Mouse (Mus musculus) heart, postnatal 25 days (tissue): Measurements from ENCODE around the gene Pgpep1. TPM values are rescaled to one million over a fixed set of nuclear protein-coding genes. Genes with fewer than 3 reads are reported as not detected.

Source experiments
- DNase-seq: peaks from one replicate; pipeline ENCODE4 v3.0.0; 2022; ENCODE audit warnings: low spot score
- intact Hi-C: fragments of 180-260 bp; cut with DNase I; formaldehyde crosslinking; loops from one replicate; pipeline ENCODE4 v1.15.1; 2025
- total RNA-seq, 2 experiments: library from RNA; stranded (reverse); gene quantifications; 2 replicates each; pipeline ENCODE4 v1.2.3; 2021

Pgpep1 gene
- total RNA-seq, 2 experiments from 2014 or later, result 46.8 to 47.5 TPM

- DNase-seq, result no peak
- intact Hi-C loops, result no loop called here
These were observed 17.2 kb downstream of the Pgpep1 start for GRCm38 (mm10) chr8:70643019-70643418.

- intact Hi-C loops, result no loop called here
- DNase-seq, result no peak
These were observed 21.4 kb downstream of the Pgpep1 start for GRCm38 (mm10) chr8:70638752-70639151.

- no peak for DNase-seq
- intact Hi-C loops, result no loop called here
These were observed 23.4 kb downstream of the Pgpep1 start for GRCm38 (mm10) chr8:70636838-70637237.

- no peak for DNase-seq
- intact Hi-C loops, result no loop called here
These were observed 24.7 kb downstream of the Pgpep1 start for GRCm38 (mm10) chr8:70635527-70635926.

GRCm38 (mm10) chr8:70634066-70634465 lies 26.1 kb downstream of the Pgpep1 start:
- DNase-seq, result peak; percentile 74
- intact Hi-C loops, result no loop called here

GRCm38 (mm10) chr8:70632346-70632892 lies 27.8 kb downstream of the Pgpep1 start, which contains the start of gene Gdf15:
Gene Gdf15, minus strand, starts transcription at chr8:70632456.
- intact Hi-C loops, result no loop called here
- no peak for DNase-seq

- intact Hi-C loops, result loop anchor here (2.0 kb wide), 1 partner anchor 69 kb away; no protein-coding TSS in a partner anchor
- no peak for DNase-seq
These were observed 28.8 kb downstream of the Pgpep1 start for GRCm38 (mm10) chr8:70631436-70631835.

GRCm38 (mm10) chr8:70630532-70631381 lies 29.4 kb downstream of the Pgpep1 start:
- intact Hi-C loops, result loop anchor here (2.0 kb wide), 1 partner anchor 70 kb away; no protein-coding TSS in a partner anchor
- DNase-seq, result peak; percentile 57

GRCm38 (mm10) chr8:70629574-70630531 lies 30.3 kb downstream of the Pgpep1 start:
- intact Hi-C loops, result loop anchor here (1.0 to 2.0 kb wide), 3 partner anchors 17 to 71 kb away; no protein-coding TSS in a partner anchor
- peak; percentile 79 for DNase-seq

GRCm38 (mm10) chr8:70628986-70629490 lies 31.1 kb downstream of the Pgpep1 start:
- intact Hi-C loops, result loop anchor here (1.0 to 2.0 kb wide), 2 partner anchors 16 to 22 kb away; no protein-coding TSS in a partner anchor
- no peak for DNase-seq

- no peak for DNase-seq
- intact Hi-C loops, result no loop called here
These were observed 33.1 kb downstream of the Pgpep1 start for GRCm38 (mm10) chr8:70627041-70627440.

- intact Hi-C loops, result no loop called here
- DNase-seq, result no peak
These were observed 35.1 kb downstream of the Pgpep1 start for GRCm38 (mm10) chr8:70625104-70625503.

GRCm38 (mm10) chr8:70622220-70622619 lies 38.0 kb downstream of the Pgpep1 start:
- no peak for DNase-seq
- intact Hi-C loops, result no loop called here

- no peak for DNase-seq
- intact Hi-C loops, result no loop called here
These were observed 41.3 kb downstream of the Pgpep1 start for GRCm38 (mm10) chr8:70618888-70619334.

- intact Hi-C loops, result no loop called here
- DNase-seq, result no peak
These were observed 42.2 kb downstream of the Pgpep1 start for GRCm38 (mm10) chr8:70617985-70618384.

- DNase-seq, result no peak
- intact Hi-C loops, result no loop called here
These were observed 43.5 kb downstream of the Pgpep1 start for GRCm38 (mm10) chr8:70616645-70617044.

- intact Hi-C loops, result no loop called here
- DNase-seq, result no peak
These were observed 44.3 kb downstream of the Pgpep1 start, which contains the start of gene Lrrc25 for GRCm38 (mm10) chr8:70615894-70616293. Gene Lrrc25, plus strand, starts transcription at chr8:70616155.

GRCm38 (mm10) chr8:70615281-70615680 lies 44.9 kb downstream of the Pgpep1 start:
- intact Hi-C loops, result no loop called here

GRCm38 (mm10) chr8:70614469-70614868 lies 45.7 kb downstream of the Pgpep1 start:
- intact Hi-C loops, result loop anchor here (5.0 kb wide), 2 partner anchors 38 to 143 kb away; no protein-coding TSS in a partner anchor
- no peak for DNase-seq

More at GRCm38 (mm10) chr8:70615281-70615680, 44.9 kb downstream of the Pgpep1 start:
- no peak for DNase-seq
